Mouse (Mus musculus) midbrain, embryonic 11.5 days (tissue): ENCODE results near the gene Sort1. TPM values are rescaled to one million over a fixed set of nuclear protein-coding genes. Genes with fewer than 3 reads are reported as not detected.
"Not testable (repeated sequence)": the region's sequence is repeated elsewhere in the genome, so short reads cannot be mapped to it uniquely, and the experiment has no call there.

Experiments used
- ATAC-seq: fragments of 200-750 bp; cut with Nextera tagmentation; 2 replicates; pipeline ENCODE4 v1.8.0; 2017; ENCODE audit warnings: moderate TSS enrichment, moderate library complexity; ENCODE audit not compliant: low FRiP score
- DNase-seq: peaks from one replicate; pipeline ENCODE4 v3.0.0; 2015; ENCODE audit warnings: low spot score; ENCODE audit errors: missing footprints
- H3K27ac ChIP-seq: fragments of 300-500 bp; sonication (generic); 2 replicates; pipeline ENCODE4 v1.5.1; 2014; ENCODE audit warnings: low read depth, low read length
- H3K27me3 ChIP-seq: fragments of 300-500 bp; sonication (generic); 2 replicates; pipeline ENCODE4 v1.6.1; 2014; ENCODE audit warnings: mild to moderate bottlenecking, low read length, moderate library complexity, mixed read lengths; ENCODE audit not compliant: control insufficient read depth, insufficient read depth
- H3K36me3 ChIP-seq: fragments of 300-500 bp; sonication (generic); 2 replicates; pipeline ENCODE4 v1.6.1; 2014; ENCODE audit warnings: mild to moderate bottlenecking, low read length, moderate library complexity, mixed read lengths; ENCODE audit not compliant: control insufficient read depth, insufficient read depth
- H3K4me1 ChIP-seq: fragments of 300-500 bp; sonication (generic); 2 replicates; pipeline ENCODE4 v1.6.1; 2014; ENCODE audit warnings: low read length; ENCODE audit not compliant: control insufficient read depth, insufficient read depth
- H3K4me2 ChIP-seq: fragments of 300-500 bp; sonication (generic); 2 replicates; pipeline ENCODE4 v1.6.1; 2014; ENCODE audit warnings: mild to moderate bottlenecking, moderate library complexity
- H3K4me3 ChIP-seq: fragments of 300-500 bp; sonication (generic); 2 replicates; pipeline ENCODE4 v1.5.1; 2014; ENCODE audit warnings: low read depth, low read length
- H3K9ac ChIP-seq: fragments of 300-500 bp; sonication (generic); 2 replicates; pipeline ENCODE4 v1.6.1; 2014; ENCODE audit warnings: low read length
- H3K9me3 ChIP-seq: fragments of 300-500 bp; sonication (generic); 2 replicates; pipeline ENCODE4 v1.6.1; 2016; ENCODE audit warnings: low read length; ENCODE audit not compliant: control insufficient read depth
- WGBS: fragments of 180-500 bp; shearing (Covaris S2); extraction: QIAGEN DNeasy Blood & Tissue Kit; methylation state at CpG from one replicate; pipeline ENCODE4 v1.1.7; 2014; 5-methylcytosine and 5-hydroxymethylcytosine counted together
- polyA plus RNA-seq: library from polyadenylated mRNA; unstranded; fragments of >200 nt; fragmentation: Nextera tagmentation; extraction: Ambion mirVana; gene quantifications from 2 replicates; pipeline ENCODE4 v1.2.1, GENCODE M21; 2014

The Sort1 gene
- polyA plus RNA-seq: 27.0 and 27.1 TPM in 2 replicates

DNA sequence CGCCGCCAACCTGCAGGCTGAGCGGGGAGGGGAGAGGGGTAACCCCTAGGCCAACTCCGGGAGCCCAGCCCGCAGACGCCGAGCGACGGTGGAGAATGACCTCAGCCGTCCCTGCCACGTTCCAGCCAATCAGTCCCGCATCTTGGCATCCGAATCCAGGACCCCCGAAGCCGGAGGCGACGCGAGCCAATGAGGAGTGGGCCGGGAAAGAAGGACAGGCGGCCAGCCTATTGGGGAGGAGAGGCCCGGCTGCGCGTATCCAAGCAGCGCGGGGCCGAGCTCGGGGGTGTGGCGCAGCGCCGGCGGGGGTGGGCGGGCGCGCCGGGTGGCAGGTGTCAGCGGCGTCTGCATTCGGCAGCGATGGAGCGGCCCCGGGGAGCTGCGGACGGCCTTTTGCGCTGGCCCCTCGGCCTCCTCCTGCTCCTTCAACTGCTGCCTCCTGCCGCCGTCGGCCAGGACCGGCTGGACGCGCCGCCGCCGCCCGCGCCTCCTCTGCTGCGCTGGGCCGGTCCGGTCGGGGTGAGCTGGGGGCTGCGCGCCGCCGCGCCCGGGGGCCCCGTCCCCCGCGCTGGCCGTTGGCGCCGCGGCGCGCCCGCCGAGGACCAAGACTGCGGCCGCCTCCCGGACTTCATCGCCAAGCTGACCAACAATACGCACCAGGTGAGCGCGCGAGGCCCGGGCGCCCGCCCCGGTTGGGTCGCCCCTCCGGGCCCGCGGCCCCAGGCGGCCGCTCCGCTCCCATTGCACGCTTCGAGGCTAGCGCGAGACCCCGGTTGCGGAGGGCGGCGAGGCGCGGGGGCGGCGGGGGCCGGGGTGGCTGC lies at the start of gene Sort1:
Gene Sort1, plus strand, starts transcription at position 302 of the 821 bp plus-strand sequence.
- WGBS: under 1% methylated on average over 86 of the region's 109 CpGs
- ATAC-seq: peak; percentile 98

DNA sequence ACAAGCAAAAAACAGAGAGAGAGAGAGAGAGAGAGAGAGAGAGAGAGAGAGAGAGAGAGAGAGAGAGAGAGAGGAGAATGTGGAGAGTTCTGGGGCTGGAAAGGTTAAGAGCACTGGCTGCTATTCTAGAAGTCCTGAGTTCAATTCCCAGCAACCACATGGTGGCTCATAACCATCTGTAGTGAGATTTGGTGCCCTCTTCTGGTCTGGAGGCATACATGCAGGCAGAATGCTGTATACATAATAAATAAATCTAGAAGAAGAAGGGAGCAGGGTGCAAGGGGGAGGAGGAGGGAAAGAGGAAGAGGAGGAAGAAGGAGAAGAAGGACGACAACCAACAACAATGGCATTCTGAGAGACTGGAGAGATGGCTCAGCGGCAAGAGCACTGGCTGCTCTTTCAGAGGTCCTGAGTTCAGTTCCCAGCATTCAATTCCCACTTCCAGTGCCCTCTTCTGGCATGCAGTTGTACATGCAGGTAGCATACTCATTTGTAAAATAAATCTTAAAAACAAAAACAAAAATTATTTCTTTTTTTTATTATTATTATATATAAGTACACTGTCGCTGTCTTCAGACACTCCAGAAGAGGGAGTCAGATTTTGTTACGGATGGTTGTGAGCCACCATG lies 46.3 kb upstream of the Sort1 start:
- H3K27ac ChIP-seq, H3K9me3 ChIP-seq, DNase-seq, H3K9ac ChIP-seq, H3K4me2 ChIP-seq, H3K27me3 ChIP-seq, H3K4me3 ChIP-seq, H3K36me3 ChIP-seq, ATAC-seq, H3K4me1 ChIP-seq: not testable (repeated sequence)
- WGBS: 83% methylated on average over 4 of the region's 4 CpGs

More for the DNA sequence above, at the start of gene Sort1:
- H3K27me3 ChIP-seq: no peaks in the 10 kb centered on the region
- peak within 1 kb of the TSS; percentile 79 for H3K4me2 ChIP-seq
- H3K27ac ChIP-seq: peak within 1 kb of the TSS; percentile 85
- H3K9ac ChIP-seq: peak within 1 kb of the TSS; percentile 96
- H3K4me1 ChIP-seq: peaks cover 50% of the 10 kb centered on the region
- H3K36me3 ChIP-seq: no peaks in the 10 kb centered on the region
- H3K9me3 ChIP-seq: no peaks in the 10 kb centered on the region
- peak; percentile 97 for DNase-seq
- peak within 1 kb of the TSS; percentile 96 for H3K4me3 ChIP-seq

DNA sequence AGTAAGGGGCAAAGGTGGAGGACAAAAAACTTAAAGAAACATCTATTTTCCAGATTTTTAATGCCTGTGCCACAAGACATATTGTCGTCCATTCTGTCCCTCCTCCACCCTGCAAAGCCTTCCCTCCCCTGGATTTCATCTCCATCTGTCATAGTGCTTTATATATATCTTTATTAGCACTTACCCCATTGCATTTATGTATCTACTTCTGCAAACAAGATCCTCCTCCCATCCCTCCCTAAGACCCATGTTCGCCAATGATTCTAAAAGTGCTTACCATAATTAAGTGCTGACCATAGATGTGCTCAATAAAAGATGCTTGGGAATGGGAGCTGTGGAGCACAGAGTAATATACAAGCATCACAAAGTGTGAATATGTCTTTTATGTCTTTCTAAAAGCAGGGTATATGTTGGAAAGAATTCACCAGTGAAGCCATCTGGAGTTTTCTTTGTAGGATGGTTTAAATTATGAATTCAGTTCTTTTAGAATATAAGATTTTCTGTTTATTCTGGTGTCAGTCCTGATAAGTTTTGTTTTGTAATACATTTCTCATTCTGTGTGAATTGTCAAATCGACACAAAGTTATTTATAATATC lies 42.5 kb upstream of the Sort1 start:
- no peak for DNase-seq
- Histone ChIP-seq H3K9me3 (no peaks in the 10 kb centered on the region), H3K27ac (no peak overlapping the region), H3K4me2 (no peak overlapping the region), H3K9ac (no peak overlapping the region), H3K36me3 (no peaks in the 10 kb centered on the region), H3K27me3 (no peaks in the 10 kb centered on the region), H3K4me3 (no peak overlapping the region), H3K4me1 (no peaks in the 10 kb centered on the region)
- 88% methylated on average over 3 of the region's 3 CpGs for WGBS
- ATAC-seq: no peak

- no peak overlapping the region for H3K27ac ChIP-seq
- no peak for DNase-seq
- no peaks in the 10 kb centered on the region for H3K4me1 ChIP-seq
- H3K4me3 ChIP-seq: no peak overlapping the region
- H3K9ac ChIP-seq: no peak overlapping the region
- WGBS: 90% methylated on average over 2 of the region's 2 CpGs
- no peak for ATAC-seq
- no peaks in the 10 kb centered on the region for H3K36me3 ChIP-seq
- no peak overlapping the region for H3K4me2 ChIP-seq
- no peaks in the 10 kb centered on the region for H3K9me3 ChIP-seq
- no peaks in the 10 kb centered on the region for H3K27me3 ChIP-seq
These were observed 37.0 kb upstream of the Sort1 start for GRCm38 (mm10) chr3:108246857-108247256.

DNA sequence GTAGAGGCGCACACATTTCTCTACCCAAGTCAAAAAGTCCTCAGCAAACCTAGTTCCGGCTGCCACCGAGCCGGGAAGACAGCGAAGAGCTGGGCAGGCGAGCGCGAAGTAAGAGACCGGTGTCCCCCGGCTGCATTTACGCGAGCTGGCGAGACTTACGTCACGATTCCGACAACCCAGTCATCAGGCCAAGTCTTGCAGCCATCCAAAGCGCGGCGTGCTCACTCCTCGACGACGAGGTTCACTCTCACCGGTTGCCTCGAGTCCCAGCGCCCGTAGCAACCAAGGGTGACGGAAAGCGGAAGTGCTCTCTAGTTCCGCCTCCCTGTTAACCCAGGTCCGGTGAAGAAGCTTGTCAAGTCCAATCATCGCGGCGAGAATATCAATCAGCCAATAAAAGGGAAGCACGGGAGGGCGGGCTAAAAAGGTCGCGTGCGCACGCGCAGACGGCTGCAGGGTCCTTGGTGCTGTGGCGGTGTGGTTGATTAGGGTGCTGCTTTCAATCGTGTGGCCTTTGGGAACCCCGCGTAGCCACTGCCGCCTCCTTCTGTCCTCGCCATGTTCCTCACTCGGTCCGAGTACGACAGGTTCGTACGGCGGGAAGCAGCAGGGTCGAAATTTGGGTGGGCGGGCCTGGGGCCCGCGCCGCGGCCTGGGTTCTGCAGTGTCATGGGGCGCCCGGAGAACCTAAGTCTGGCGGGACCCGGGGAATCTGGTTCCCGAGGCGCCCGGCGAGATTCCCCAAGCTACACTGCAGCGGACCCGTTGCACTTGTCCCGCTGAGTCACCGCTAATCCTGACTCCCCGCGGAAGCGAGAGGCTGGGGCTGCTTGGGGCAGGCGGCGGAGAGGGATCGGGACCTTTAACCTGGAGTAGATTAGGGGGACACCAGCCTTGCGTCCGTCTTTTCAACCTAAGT lies 26.9 kb upstream of the Sort1 start, which contains the start of gene Psma5:
Gene Psma5, plus strand, starts transcription at position 208 of the 919 bp plus-strand sequence.
- Histone ChIP-seq H3K27ac (no peak within 1 kb of the TSS), H3K9ac (peak within 1 kb of the TSS; percentile 81), H3K4me1 (peaks cover 8% of the 10 kb centered on the region; the same call in 1 of the 2 replicates), H3K36me3 (0 out of 2 replicates have a peak, but pooled peaks cover under 1% of the 10 kb centered on the region), H3K4me2 (peak within 1 kb of the TSS; percentile 85), H3K9me3 (no peaks in the 10 kb centered on the region), H3K4me3 (peak within 1 kb of the TSS; percentile 69), H3K27me3 (no peaks in the 10 kb centered on the region)
- peak; percentile 99 for ATAC-seq
- peak; percentile 99 for DNase-seq
- WGBS: under 1% methylated on average over 79 of the region's 79 CpGs

DNA sequence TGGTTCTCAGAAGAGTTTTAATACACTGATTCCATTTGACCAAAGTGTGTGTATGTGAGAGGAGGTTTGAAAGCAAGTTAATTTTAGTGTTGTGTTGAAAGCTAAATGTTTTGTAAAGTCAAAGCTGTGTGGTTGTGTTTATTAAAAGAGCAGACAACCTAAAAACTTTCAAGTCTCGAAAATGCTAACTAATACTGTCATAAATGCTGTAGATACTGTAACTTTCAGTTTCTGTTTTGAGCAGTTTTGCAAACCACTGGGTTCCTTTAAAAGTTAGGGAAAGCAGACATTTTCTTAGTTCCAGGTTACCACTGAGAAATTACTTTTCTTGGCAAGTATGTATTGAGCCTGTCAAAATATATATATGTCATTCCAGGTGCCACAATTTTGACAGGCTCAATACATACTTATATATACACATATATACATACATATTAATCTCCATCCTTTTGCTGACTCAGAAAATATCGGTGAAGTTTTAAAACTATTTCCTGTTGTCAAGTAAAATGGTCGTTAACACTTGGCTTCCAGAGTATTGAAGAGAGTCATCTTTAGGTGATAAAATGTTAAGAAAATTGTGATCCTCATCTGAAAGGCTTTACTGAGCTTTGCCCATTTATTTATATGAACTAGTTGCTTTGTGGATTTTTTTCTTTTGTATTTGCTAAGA lies 25.9 kb upstream of the Sort1 start:
- Histone ChIP-seq H3K9me3 (no peaks in the 10 kb centered on the region), H3K4me2 (peak overlapping the region; percentile 85), H3K27me3 (no peaks in the 10 kb centered on the region), H3K4me3 (peak overlapping the region; percentile 69), H3K27ac (no peak overlapping the region), H3K36me3 (peaks cover 6% of the 10 kb centered on the region; the same call in 1 of the 2 replicates), H3K9ac (peak overlapping the region; percentile 81), H3K4me1 (peaks cover 8% of the 10 kb centered on the region; the same call in 1 of the 2 replicates)
- WGBS: 79% methylated on average over 3 of the region's 3 CpGs
- ATAC-seq (no peak), DNase-seq (no peak)

DNA sequence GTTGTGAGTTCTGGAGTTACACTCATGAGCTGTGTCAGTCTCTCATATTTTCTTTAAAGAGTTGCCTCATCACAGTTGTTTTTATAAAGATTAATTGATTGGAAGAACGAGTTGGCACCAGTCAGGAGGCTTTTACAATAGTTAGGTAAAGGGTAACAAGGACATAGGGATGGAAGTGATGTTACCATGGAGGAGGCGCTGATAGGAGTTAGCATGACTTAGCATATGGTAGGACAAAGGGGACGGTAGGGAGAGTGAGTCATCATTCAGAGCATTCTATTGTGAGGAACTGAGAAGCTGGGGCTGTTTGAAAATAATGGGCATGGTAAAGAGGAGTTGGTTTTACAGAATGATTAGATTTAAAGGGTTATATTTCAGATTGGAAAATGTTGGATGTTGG lies 24.6 kb upstream of the Sort1 start:
- Histone ChIP-seq H3K27me3 (no peaks in the 10 kb centered on the region), H3K4me1 (peaks cover 8% of the 10 kb centered on the region; the same call in 1 of the 2 replicates), H3K9ac (no peak overlapping the region), H3K4me2 (no peak overlapping the region), H3K4me3 (no peak overlapping the region), H3K27ac (no peak overlapping the region), H3K36me3 (peaks cover 7% of the 10 kb centered on the region; the same call in 1 of the 2 replicates), H3K9me3 (no peaks in the 10 kb centered on the region)
- WGBS: 83% methylated on average over 3 of the region's 3 CpGs
- DNase-seq (no peak), ATAC-seq (no peak)

DNA sequence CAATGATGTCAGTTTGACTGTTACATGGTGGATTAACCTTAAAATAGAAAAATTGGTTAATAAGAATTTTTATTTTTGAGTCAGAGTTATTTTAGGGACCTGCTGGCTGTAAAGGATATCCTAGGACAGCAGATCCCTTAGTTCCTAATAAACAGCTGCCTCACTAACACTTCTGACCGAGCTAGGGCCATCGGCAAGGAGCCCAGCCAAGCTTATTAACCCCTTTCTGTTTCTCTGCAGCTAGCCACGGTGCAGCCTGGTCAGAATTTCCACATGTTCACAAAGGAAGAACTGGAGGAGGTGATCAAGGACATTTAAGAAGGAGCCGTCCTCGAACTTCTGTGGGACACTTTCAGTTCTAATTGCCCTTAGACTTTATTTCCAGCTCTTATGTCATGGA lies 4.4 kb upstream of the Sort1 start:
- not testable (repeated sequence) for H3K9ac ChIP-seq, H3K4me1 ChIP-seq, H3K36me3 ChIP-seq, ATAC-seq, H3K9me3 ChIP-seq, DNase-seq, H3K27ac ChIP-seq, H3K4me3 ChIP-seq, H3K4me2 ChIP-seq, H3K27me3 ChIP-seq
- 82% methylated on average over 5 of the region's 5 CpGs for WGBS
